Mouse (Mus musculus) lung, postnatal 0 days (tissue): Measurements from ENCODE around the gene Rxfp2. TPM values are rescaled to one million over a fixed set of nuclear protein-coding genes. Genes with fewer than 3 reads are reported as not detected.

Experiments used
- ATAC-seq: fragments of 200-750 bp; cut with Nextera tagmentation; 2 replicates; pipeline ENCODE4 v1.8.0; 2017; ENCODE audit warnings: moderate library complexity
- DNase-seq: peaks from one replicate; pipeline ENCODE4 v3.0.0-alpha.2; 2016; ENCODE audit warnings: low spot score
- H3K27ac ChIP-seq: fragments of 300-500 bp; sonication (generic); 2 replicates; pipeline ENCODE4 v1.5.1; 2014; ENCODE audit warnings: antibody characterized with exemption, mild to moderate bottlenecking, low read length, mixed read lengths
- H3K27me3 ChIP-seq: fragments of 300-500 bp; sonication (generic); replicated peaks from 2 replicates; pipeline ENCODE4 v1.6.1; 2014; ENCODE audit warnings: low read length, mixed read lengths; ENCODE audit not compliant: insufficient read depth
- H3K36me3 ChIP-seq: fragments of 300-500 bp; sonication (generic); 2 replicates; pipeline ENCODE4 v1.6.1; 2014; ENCODE audit warnings: low read length, mixed read lengths; ENCODE audit not compliant: insufficient read depth
- H3K4me1 ChIP-seq: fragments of 300-500 bp; sonication (generic); 2 replicates; pipeline ENCODE4 v1.6.1; 2014; ENCODE audit warnings: antibody characterized with exemption, low read depth, low read length, mixed read lengths; ENCODE audit not compliant: insufficient read depth
- H3K4me2 ChIP-seq: fragments of 300-500 bp; sonication (generic); replicated peaks from 2 replicates; pipeline ENCODE4 v1.6.1; 2014; ENCODE audit warnings: low read depth, mild to moderate bottlenecking, low read length, moderate library complexity, mixed read lengths
- H3K4me3 ChIP-seq: fragments of 300-500 bp; sonication (generic); 2 replicates; pipeline ENCODE4 v1.5.1; 2014; ENCODE audit warnings: low read depth, low read length
- H3K9ac ChIP-seq: fragments of 300-500 bp; sonication (generic); replicated peaks from 2 replicates; pipeline ENCODE4 v1.6.1; 2014; ENCODE audit warnings: low read depth, mild to moderate bottlenecking
- H3K9me3 ChIP-seq: fragments of 300-500 bp; sonication (generic); 2 replicates; pipeline ENCODE4 v1.6.1; 2016; ENCODE audit warnings: low read length, mixed read lengths
- CTCF ChIP-seq: IDR thresholded peaks from 2 replicates; pipeline ENCODE4 v1.5.1; 2016; ENCODE audit warnings: antibody characterized with exemption, mild to moderate bottlenecking
- EP300 ChIP-seq: IDR thresholded peaks from 2 replicates; pipeline ENCODE4 v1.6.1; 2016; ENCODE audit warnings: antibody characterized with exemption, mild to moderate bottlenecking, control low read depth
- WGBS: fragments of 180-500 bp; shearing (Covaris S2); extraction: QIAGEN DNeasy Blood & Tissue Kit; methylation state at CpG from one replicate; pipeline ENCODE4 v1.1.7; 2014; 5-methylcytosine and 5-hydroxymethylcytosine counted together
- polyA plus RNA-seq: library from polyadenylated mRNA; unstranded; fragments of >200 nt; fragmentation: Nextera tagmentation; extraction: Ambion mirVana; gene quantifications from 2 replicates; pipeline ENCODE4 v1.2.1, GENCODE M21; 2015

The Rxfp2 gene
- polyA plus RNA-seq, 1 experiment from 2014 or later, result 0.58 TPM

DNA sequence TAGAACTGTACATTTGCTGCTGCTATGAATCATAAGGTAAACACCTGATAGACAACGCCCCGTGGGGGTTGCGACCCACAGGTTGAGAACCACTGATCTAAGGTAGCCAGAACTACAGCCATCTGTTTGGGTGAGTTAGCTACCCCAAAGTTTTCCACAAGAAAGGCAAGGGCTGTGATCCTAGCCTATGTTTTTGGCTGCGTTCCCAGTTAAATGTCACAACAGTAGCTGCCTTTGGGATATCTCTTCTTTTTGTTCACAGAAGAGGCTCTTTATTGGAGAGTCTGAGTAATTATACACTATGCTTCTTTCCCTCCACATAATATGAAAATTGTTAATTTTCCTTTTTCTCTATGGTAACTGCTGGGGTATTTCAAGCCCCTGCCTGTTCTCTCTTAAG, 96.3 kb downstream of the Rxfp2 start:
- Histone ChIP-seq H3K4me1 (peaks cover 3% of the 10 kb centered on the region; the same call in 1 of the 2 replicates), H3K4me3 (no peak overlapping the region), H3K9me3 (no peaks in the 10 kb centered on the region), H3K4me2 (no peak overlapping the region), H3K9ac (no peak overlapping the region), H3K27me3 (no peaks in the 10 kb centered on the region), H3K36me3 (no peaks in the 10 kb centered on the region), H3K27ac (no peak overlapping the region)
- peak; percentile 50 for DNase-seq
- no peak for ATAC-seq
- 67% methylated on average over 4 of the region's 4 CpGs for WGBS
- no peak for TF ChIP-seq CTCF
- TF ChIP-seq EP300, result no peak

DNA sequence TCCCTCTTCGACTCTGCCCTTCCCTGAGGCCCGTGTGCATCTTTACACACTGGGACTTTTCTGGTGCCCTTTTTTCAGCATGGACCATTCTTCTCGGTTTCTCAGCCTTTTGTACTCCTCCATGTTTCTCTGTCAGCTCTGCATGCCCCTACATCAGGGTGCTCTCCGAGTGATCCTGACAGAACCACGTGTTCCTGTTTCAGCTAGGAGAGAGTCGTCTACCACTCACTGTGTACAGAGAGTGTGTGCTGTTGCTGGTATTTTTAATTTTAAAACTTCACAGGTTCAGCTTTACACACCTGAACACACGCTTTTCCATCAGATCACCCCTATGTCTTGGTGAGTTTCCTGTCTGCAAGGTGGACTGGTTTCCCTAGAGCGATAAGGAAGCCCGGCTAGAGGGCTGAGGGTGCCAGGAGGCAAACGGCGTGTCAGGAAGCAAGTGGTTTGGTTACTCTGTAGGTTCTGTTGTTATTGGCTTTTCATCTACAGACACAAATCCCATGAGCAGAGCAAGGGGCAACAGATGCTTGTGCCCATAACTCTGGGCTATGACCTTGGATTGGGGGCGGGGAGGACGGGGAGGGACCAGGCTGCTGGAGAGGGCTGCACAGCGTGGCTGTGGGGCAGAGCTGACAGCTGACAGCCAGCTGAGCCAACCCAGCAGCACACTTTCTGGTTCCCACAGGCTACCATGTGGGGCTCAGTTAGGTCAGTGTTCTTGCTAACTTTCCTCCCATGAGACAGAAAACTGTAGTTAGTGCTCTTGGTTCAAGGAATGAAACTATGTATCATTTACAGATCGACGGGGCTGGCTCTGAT, 97.0 kb downstream of the Rxfp2 start:
- H3K9ac ChIP-seq, result no peak overlapping the region
- no peaks in the 10 kb centered on the region for H3K27me3 ChIP-seq
- ATAC-seq (no peak), DNase-seq (no peak)
- TF ChIP-seq CTCF (no peak), EP300 (no peak)
- no peaks in the 10 kb centered on the region for H3K36me3 ChIP-seq
- H3K4me3 ChIP-seq, result no peak overlapping the region
- H3K27ac ChIP-seq, result no peak overlapping the region
- peaks cover 3% of the 10 kb centered on the region; the same call in 1 of the 2 replicates for H3K4me1 ChIP-seq
- H3K9me3 ChIP-seq, result no peaks in the 10 kb centered on the region
- no peak overlapping the region for H3K4me2 ChIP-seq
- WGBS, result 52% methylated on average over 16 of the region's 16 CpGs

DNA sequence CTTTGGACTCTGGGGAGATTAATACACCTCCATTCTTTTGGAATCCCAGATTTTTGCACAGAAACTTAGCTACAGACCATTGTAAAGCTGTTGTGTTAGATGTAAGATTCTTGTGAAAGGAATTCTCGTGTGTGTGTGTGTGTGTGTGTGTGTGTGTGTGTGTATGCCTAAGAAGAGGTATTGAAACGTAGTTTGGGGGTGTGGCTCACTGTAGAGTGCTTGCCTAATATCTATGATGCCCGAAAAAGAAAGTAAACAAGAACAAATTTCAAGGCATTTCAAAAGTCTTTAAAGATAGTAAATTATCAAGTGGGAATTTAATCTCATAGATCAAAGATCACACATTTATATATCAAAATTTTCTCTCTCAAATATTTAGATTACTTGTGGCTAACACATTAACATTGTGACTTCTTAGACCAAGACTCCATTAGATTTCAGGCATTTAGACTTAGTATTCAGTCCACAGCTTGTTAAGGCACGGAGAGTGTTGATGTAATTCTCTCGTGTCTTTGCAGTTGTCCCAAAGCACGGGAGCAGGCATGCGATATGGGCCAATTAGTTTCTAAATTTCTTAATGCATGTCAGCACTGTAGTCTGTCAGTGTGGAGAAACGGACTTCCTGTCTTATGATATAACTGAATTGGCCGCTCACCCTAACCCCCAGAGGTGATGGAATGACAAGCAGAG, 97.9 kb downstream of the Rxfp2 start:
- Histone ChIP-seq H3K27ac (no peak overlapping the region), H3K4me1 (peaks cover 3% of the 10 kb centered on the region; the same call in 1 of the 2 replicates), H3K27me3 (no peaks in the 10 kb centered on the region), H3K36me3 (no peaks in the 10 kb centered on the region), H3K9me3 (no peaks in the 10 kb centered on the region), H3K4me3 (no peak overlapping the region), H3K9ac (no peak overlapping the region), H3K4me2 (no peak overlapping the region)
- TF ChIP-seq EP300, result no peak
- no peak for TF ChIP-seq CTCF
- DNase-seq (peak; percentile 18), ATAC-seq (no peak)
- WGBS, result 43% methylated on average over 9 of the region's 9 CpGs

DNA sequence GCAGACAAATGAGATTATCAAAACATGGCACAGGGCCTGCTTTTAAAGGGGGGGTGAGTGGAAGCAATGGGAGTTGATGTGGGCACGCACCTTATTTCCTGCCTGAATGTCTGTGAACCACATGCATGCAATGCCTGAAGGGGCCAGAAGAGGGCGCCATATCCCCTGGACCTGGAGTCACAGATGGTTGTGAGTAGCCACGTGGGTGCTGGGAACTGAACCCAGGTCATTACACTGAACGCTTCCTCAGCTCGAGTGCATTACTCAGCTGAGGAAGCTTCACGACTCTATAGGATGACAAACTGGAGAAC, 98.4 kb downstream of the Rxfp2 start:
- WGBS, result 85% methylated on average over 6 of the region's 6 CpGs
- H3K27ac ChIP-seq, result no peak overlapping the region
- H3K9ac ChIP-seq, result no peak overlapping the region

DNA sequence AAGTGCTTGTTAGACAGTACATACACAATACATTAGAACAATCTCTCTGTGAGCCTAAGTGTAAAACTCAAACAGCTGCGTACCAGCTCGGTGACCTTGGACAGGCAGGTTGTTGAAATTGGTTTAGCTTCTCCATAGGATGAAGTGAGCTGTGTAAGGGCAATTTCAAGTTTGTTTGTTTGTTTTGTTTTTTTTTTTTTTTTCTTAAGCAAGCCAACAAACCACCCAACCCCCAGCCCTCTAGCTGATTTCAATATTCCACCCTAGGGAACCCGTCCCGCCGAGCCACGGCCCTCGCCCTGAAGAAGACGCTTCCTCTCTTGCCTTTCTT, 99.6 kb downstream of the Rxfp2 start:
- Histone ChIP-seq H3K4me3 (peak overlapping the region; percentile 57), H3K27me3 (no peaks in the 10 kb centered on the region), H3K27ac (no peak overlapping the region), H3K9ac (no peak overlapping the region), H3K4me1 (peaks cover 3% of the 10 kb centered on the region; the same call in 1 of the 2 replicates), H3K9me3 (no peaks in the 10 kb centered on the region), H3K4me2 (peak overlapping the region; percentile 88), H3K36me3 (no peaks in the 10 kb centered on the region)
- TF ChIP-seq EP300 (no peak), CTCF (no peak)
- DNase-seq (no peak), ATAC-seq (no peak)
- WGBS, result 16% methylated on average over 8 of the region's 8 CpGs

More for the DNA sequence above, 98.4 kb downstream of the Rxfp2 start:
- H3K36me3 ChIP-seq, result no peaks in the 10 kb centered on the region
- H3K27me3 ChIP-seq, result no peaks in the 10 kb centered on the region
- no peak overlapping the region for H3K4me3 ChIP-seq
- peaks cover 3% of the 10 kb centered on the region; the same call in 1 of the 2 replicates for H3K4me1 ChIP-seq
- H3K4me2 ChIP-seq, result no peak overlapping the region
- TF ChIP-seq EP300 (no peak), CTCF (peak; percentile 55)
- DNase-seq (no peak), ATAC-seq (no peak)
- H3K9me3 ChIP-seq, result no peaks in the 10 kb centered on the region

DNA sequence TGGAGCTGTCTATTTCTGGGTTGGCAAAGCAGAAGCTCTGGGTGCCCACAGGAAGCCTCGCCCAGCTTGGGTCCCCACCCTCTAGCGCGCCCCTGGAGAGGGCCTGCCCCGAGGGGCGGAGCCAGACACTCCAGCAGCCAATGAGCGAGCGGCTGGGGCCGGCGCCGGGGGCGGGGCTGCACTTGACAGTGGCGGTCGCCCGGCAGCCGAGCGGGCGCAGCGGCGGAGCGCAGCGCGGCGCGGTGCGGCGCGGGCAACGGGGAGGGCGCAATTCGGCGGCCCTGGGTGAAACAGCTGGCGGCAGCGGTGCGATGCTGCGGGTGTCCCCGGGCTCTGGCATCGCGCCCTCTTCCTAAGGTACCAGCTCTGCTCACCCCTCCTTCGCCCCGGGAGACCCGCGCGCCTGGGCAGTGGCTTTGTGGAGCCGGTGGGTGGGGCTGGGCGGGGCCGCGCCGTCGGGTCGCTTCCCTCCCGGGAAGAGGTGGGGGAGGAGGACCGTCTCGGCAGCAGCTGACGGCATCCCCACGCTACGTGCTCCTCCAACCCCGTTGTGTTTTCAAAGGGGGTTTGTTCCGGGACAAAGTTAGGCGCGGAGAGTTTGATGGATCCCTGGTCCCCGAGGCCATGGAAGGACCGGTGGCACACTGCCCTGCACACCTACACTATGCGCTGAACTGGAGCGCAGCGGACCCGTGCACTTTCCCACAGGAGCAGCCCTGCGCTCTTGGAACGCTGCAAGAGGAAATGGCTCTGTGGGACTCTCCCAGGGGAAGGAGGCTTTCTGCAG, 100.2 kb downstream of the Rxfp2 start, which contains the start of gene Fry:
Fry (plus strand) TSS at position 191 of the 787 bp plus-strand sequence.
- Histone ChIP-seq H3K27me3 (no peaks in the 10 kb centered on the region), H3K4me2 (peak within 1 kb of the TSS; percentile 88), H3K27ac (peak within 1 kb of the TSS; percentile 43; the same call in 1 of the 2 replicates), H3K9ac (peak within 1 kb of the TSS; percentile 32; the same call in 1 of the 2 replicates), H3K4me1 (peaks cover 3% of the 10 kb centered on the region; the same call in 1 of the 2 replicates), H3K9me3 (no peaks in the 10 kb centered on the region), H3K4me3 (peak within 1 kb of the TSS; percentile 57), H3K36me3 (no peaks in the 10 kb centered on the region)
- TF ChIP-seq EP300, result no peak
- DNase-seq (peak; percentile 94), ATAC-seq (peak; percentile 99)
- WGBS, result 0% methylated on average over 20 of the region's 68 CpGs
